Mouse (Mus musculus) hindbrain, embryonic 16.5 days (tissue): ENCODE data around the gene Rab8b. TPM values are rescaled to one million over a fixed set of nuclear protein-coding genes. Genes with fewer than 3 reads are reported as not detected.

Experiments used
- ATAC-seq: fragments of 200-750 bp; cut with Nextera tagmentation; 2 replicates; pipeline ENCODE4 v1.8.0; 2017; ENCODE audit warnings: moderate TSS enrichment, moderate library complexity
- H3K27ac ChIP-seq: fragments of 300-500 bp; sonication (generic); 2 replicates; pipeline ENCODE4 v1.5.1; 2014; ENCODE audit warnings: low read depth, mild to moderate bottlenecking, control low read depth, low read length, moderate library complexity
- H3K27me3 ChIP-seq: fragments of 300-500 bp; sonication (generic); replicated peaks from 2 replicates; pipeline ENCODE4 v1.6.1; 2014; ENCODE audit warnings: low read length; ENCODE audit not compliant: control insufficient read depth, insufficient read depth
- H3K36me3 ChIP-seq: fragments of 300-500 bp; sonication (generic); 2 replicates; pipeline ENCODE4 v1.6.1; 2014; ENCODE audit warnings: mild to moderate bottlenecking, low read length, moderate library complexity, mixed read lengths; ENCODE audit not compliant: control insufficient read depth, insufficient read depth
- H3K4me1 ChIP-seq: fragments of 300-500 bp; sonication (generic); 2 replicates; pipeline ENCODE4 v1.6.1; 2014; ENCODE audit warnings: low read depth, low read length; ENCODE audit not compliant: control insufficient read depth, insufficient read depth
- H3K4me2 ChIP-seq: fragments of 300-500 bp; sonication (generic); 2 replicates; pipeline ENCODE4 v1.6.1; 2014; ENCODE audit warnings: mild to moderate bottlenecking, low read length, control low read depth, moderate library complexity
- H3K4me3 ChIP-seq: fragments of 300-500 bp; sonication (generic); 2 replicates; pipeline ENCODE4 v1.5.1; 2014; ENCODE audit warnings: mild to moderate bottlenecking, low read length, control low read depth, moderate library complexity
- H3K9ac ChIP-seq: fragments of 300-500 bp; sonication (generic); 2 replicates; pipeline ENCODE4 v1.6.1; 2014; ENCODE audit warnings: low read depth, mild to moderate bottlenecking, control low read depth, low read length, moderate library complexity
- H3K9me3 ChIP-seq: fragments of 300-500 bp; sonication (generic); 2 replicates; pipeline ENCODE4 v1.6.1; 2014; ENCODE audit warnings: mild to moderate bottlenecking, low read length, moderate library complexity; ENCODE audit not compliant: control insufficient read depth
- WGBS: fragments of 180-500 bp; shearing (Covaris S2); extraction: QIAGEN DNeasy Blood & Tissue Kit; methylation state at CpG from one replicate; pipeline ENCODE4 v1.1.7; 2014; 5-methylcytosine and 5-hydroxymethylcytosine counted together
- polyA plus RNA-seq: library from polyadenylated mRNA; unstranded; fragments of >200 nt; fragmentation: Nextera tagmentation; extraction: Ambion mirVana; gene quantifications from 2 replicates; pipeline ENCODE4 v1.2.1, GENCODE M21; 2015

Rab8b gene
- 36.2 and 40.4 TPM in 2 replicates for polyA plus RNA-seq

GRCm38 (mm10) chr9:66919382-66919971, at the start of gene Rab8b:
TSS of gene Rab8b (minus strand) at chr9:66919687.
- H3K27ac ChIP-seq, result peak within 1 kb of the TSS; percentile 93
- no peaks in the 10 kb centered on the region for H3K9me3 ChIP-seq
- H3K36me3 ChIP-seq, result no peaks in the 10 kb centered on the region
- H3K9ac ChIP-seq, result peak within 1 kb of the TSS; percentile 91
- 0% methylated on average over 44 of the region's 49 CpGs for WGBS
- H3K4me3 ChIP-seq, result peak within 1 kb of the TSS; percentile 85
- H3K27me3 ChIP-seq, result no peaks in the 10 kb centered on the region
- H3K4me1 ChIP-seq, result peaks cover 8% of the 10 kb centered on the region
- peak; percentile 99 for ATAC-seq
- H3K4me2 ChIP-seq, result peak within 1 kb of the TSS; percentile 85

GRCm38 (mm10) chr9:66967492-66967891, 48.0 kb upstream of the Rab8b start:
- no peak overlapping the region for H3K27ac ChIP-seq
- H3K4me1 ChIP-seq, result no peaks in the 10 kb centered on the region
- no peak for ATAC-seq
- WGBS, result 91% methylated on average over 8 of the region's 8 CpGs
- H3K4me3 ChIP-seq, result no peak overlapping the region
- no peaks in the 10 kb centered on the region for H3K9me3 ChIP-seq
- H3K4me2 ChIP-seq, result no peak overlapping the region
- peaks cover 17% of the 10 kb centered on the region for H3K36me3 ChIP-seq
- H3K9ac ChIP-seq, result no peak overlapping the region
- no peaks in the 10 kb centered on the region for H3K27me3 ChIP-seq

GRCm38 (mm10) chr9:66961478-66961877, 42.0 kb upstream of the Rab8b start:
- Histone ChIP-seq H3K4me3 (no peak overlapping the region), H3K27ac (no peak overlapping the region), H3K4me2 (no peak overlapping the region), H3K9ac (no peak overlapping the region), H3K9me3 (no peaks in the 10 kb centered on the region), H3K27me3 (no peaks in the 10 kb centered on the region), H3K4me1 (no peaks in the 10 kb centered on the region), H3K36me3 (0 out of 2 replicates have a peak, but pooled peaks cover 3% of the 10 kb centered on the region)
- WGBS, result 77% methylated on average over 3 of the region's 3 CpGs
- no peak for ATAC-seq

- Histone ChIP-seq H3K4me2 (no peak overlapping the region), H3K4me3 (no peak overlapping the region), H3K27ac (no peak overlapping the region), H3K4me1 (no peaks in the 10 kb centered on the region), H3K9ac (no peak overlapping the region), H3K27me3 (no peaks in the 10 kb centered on the region), H3K36me3 (no peaks in the 10 kb centered on the region), H3K9me3 (no peaks in the 10 kb centered on the region)
- ATAC-seq, result no peak
- WGBS, result 82% methylated on average over 3 of the region's 3 CpGs
These were observed 38.0 kb upstream of the Rab8b start for GRCm38 (mm10) chr9:66957451-66957850.

GRCm38 (mm10) chr9:66952886-66953285, 33.4 kb upstream of the Rab8b start:
- no peaks in the 10 kb centered on the region for H3K36me3 ChIP-seq
- H3K27ac ChIP-seq, result no peak overlapping the region
- H3K4me2 ChIP-seq, result no peak overlapping the region
- ATAC-seq, result no peak
- no peaks in the 10 kb centered on the region for H3K9me3 ChIP-seq
- 90% methylated on average over 2 of the region's 2 CpGs for whole genome bisulfite sequencing
- H3K27me3 ChIP-seq, result no peaks in the 10 kb centered on the region
- no peak overlapping the region for H3K4me3 ChIP-seq
- H3K4me1 ChIP-seq, result no peaks in the 10 kb centered on the region
- no peak overlapping the region for H3K9ac ChIP-seq

- no peak for ATAC-seq
- no peak overlapping the region for H3K4me3 ChIP-seq
- WGBS, result 83% methylated on average over 8 of the region's 8 CpGs
These were observed 32.8 kb upstream of the Rab8b start for GRCm38 (mm10) chr9:66952321-66952720.

GRCm38 (mm10) chr9:66948536-66948935, 29.0 kb upstream of the Rab8b start:
- Histone ChIP-seq H3K36me3 (no peaks in the 10 kb centered on the region), H3K9ac (no peak overlapping the region), H3K4me3 (no peak overlapping the region), H3K27me3 (no peaks in the 10 kb centered on the region), H3K4me1 (peaks cover 3% of the 10 kb centered on the region), H3K9me3 (no peaks in the 10 kb centered on the region), H3K27ac (no peak overlapping the region), H3K4me2 (no peak overlapping the region)
- WGBS, result 94% methylated on average over 2 of the region's 2 CpGs
- ATAC-seq, result no peak

More at GRCm38 (mm10) chr9:66952321-66952720, 32.8 kb upstream of the Rab8b start:
- H3K9ac ChIP-seq, result no peak overlapping the region
- H3K4me1 ChIP-seq, result no peaks in the 10 kb centered on the region
- H3K4me2 ChIP-seq, result no peak overlapping the region
- no peaks in the 10 kb centered on the region for H3K9me3 ChIP-seq
- H3K27ac ChIP-seq, result no peak overlapping the region
- H3K27me3 ChIP-seq, result no peaks in the 10 kb centered on the region
- no peaks in the 10 kb centered on the region for H3K36me3 ChIP-seq

- no peaks in the 10 kb centered on the region for H3K9me3 ChIP-seq
- H3K4me1 ChIP-seq, result peaks cover 3% of the 10 kb centered on the region
- peak within 1 kb of the TSS; percentile 87 for H3K4me3 ChIP-seq
- under 1% methylated on average over 77 of the region's 77 CpGs for WGBS
- H3K27me3 ChIP-seq, result no peaks in the 10 kb centered on the region
- peak within 1 kb of the TSS; percentile 89 for H3K9ac ChIP-seq
- peak within 1 kb of the TSS; percentile 84 for H3K27ac ChIP-seq
- H3K4me2 ChIP-seq, result peak within 1 kb of the TSS; percentile 87
- H3K36me3 ChIP-seq, result no peaks in the 10 kb centered on the region
- peak; percentile 99 for ATAC-seq
These were observed 26.5 kb upstream of the Rab8b start, which contains the start of gene Rps27l for GRCm38 (mm10) chr9:66945647-66946641. TSS of gene Rps27l (plus strand) at chr9:66946086.

GRCm38 (mm10) chr9:66945161-66945560, 25.7 kb upstream of the Rab8b start:
- H3K27ac ChIP-seq, result peak overlapping the region; percentile 84
- H3K9ac ChIP-seq, result peak overlapping the region; percentile 89; the same call in 1 of the 2 replicates
- peak overlapping the region; percentile 54 for H3K4me2 ChIP-seq
- H3K27me3 ChIP-seq, result no peaks in the 10 kb centered on the region
- H3K9me3 ChIP-seq, result no peaks in the 10 kb centered on the region
- peaks cover 3% of the 10 kb centered on the region for H3K4me1 ChIP-seq
- H3K4me3 ChIP-seq, result peak overlapping the region; percentile 87
- ATAC-seq, result no peak
- no peaks in the 10 kb centered on the region for H3K36me3 ChIP-seq
- WGBS, result 26% methylated on average over 4 of the region's 4 CpGs
